Mouse (Mus musculus): Measurements from ENCODE around the gene Irf2bp1.

- TF ChIP-seq ZC3H11A (IDR thresholded peaks at IDR 0.05; ENCODE audit: borderline replicate concordance, low read depth, low read length), result no peak
- TF ChIP-seq HCFC1 (IDR thresholded peaks at IDR 0.05; ENCODE audit: borderline replicate concordance, insufficient read depth, low read length), result peak; percentile 87
- TF ChIP-seq CHD2 (IDR thresholded peaks at IDR 0.05; ENCODE audit: low read depth, low read length), result no peak
Measured at GRCm38 (mm10) chr7:19002848-19003498, 871 bp upstream of the Irf2bp1 start.
